Mouse (Mus musculus): ENCODE measurements around the gene Eps8l2.

Eps8l2 gene

GRCm38 (mm10) chr7:141411667-141412066, 73.0 kb downstream of the Eps8l2 start:
- no peak for DNase-seq
